Mouse (Mus musculus) olfactory bulb, adult 2 months (tissue): Measurements from ENCODE around the gene Srcap.
"Not testable (repeated sequence)": the region's sequence is repeated elsewhere in the genome, so short reads cannot be mapped to it uniquely, and the experiment has no call there.

ENCODE experiments used
- CTCF ChIP-seq: fragments of 200-500 bp; IDR thresholded peaks from 2 replicates; pipeline ENCODE4 v1.5.1; 2012; ENCODE audit warnings: low read depth, mild to moderate bottlenecking, low read length, moderate library complexity; ENCODE audit not compliant: insufficient read depth
- POLR2A ChIP-seq: fragments of 200-500 bp; IDR thresholded peaks from 2 replicates; pipeline ENCODE4 v1.6.1; 2012; ENCODE audit warnings: mild to moderate bottlenecking, low read depth, low read length, moderate library complexity; ENCODE audit not compliant: insufficient read depth

DNA sequence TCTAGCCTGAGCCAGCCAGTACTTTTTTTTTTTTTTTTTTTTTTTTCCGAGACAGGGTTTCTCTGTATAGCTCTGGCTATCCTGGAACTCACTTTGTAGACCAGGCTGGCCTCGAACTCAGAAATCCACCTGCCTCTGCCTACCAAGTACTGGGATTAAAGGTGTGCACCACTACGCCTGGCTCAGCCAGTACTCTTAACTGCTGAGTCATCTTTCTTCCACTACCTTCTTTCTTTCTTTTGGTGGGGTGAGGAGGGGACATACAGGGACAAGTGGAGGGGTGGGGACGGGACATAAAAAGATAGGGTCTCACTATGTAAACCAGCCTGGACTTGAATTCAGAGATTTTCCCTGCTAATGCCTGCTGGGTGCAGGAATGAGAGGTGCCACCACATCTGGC is 2.0 kb upstream of the Srcap start:
- not testable (repeated sequence) for TF ChIP-seq CTCF, POLR2A
